Mouse (Mus musculus) left cerebral cortex, postnatal 10 days (tissue): ENCODE data around the gene Tbx20. TPM values are rescaled to one million over a fixed set of nuclear protein-coding genes. Genes with fewer than 3 reads are reported as not detected.
A peak's percentile ranks its signal among the peaks of the same experiment; 100 is the strongest.

ENCODE experiments used
- DNase-seq, 2 experiments: peaks; one replicate each; pipeline ENCODE4 v3.0.0; 2021 to 2022; ENCODE audit warnings: low spot score in 2 of 2, mixed read lengths in 1 of 2; ENCODE audit errors: extremely low spot score in 1 of 2
- intact Hi-C: fragments of 180-260 bp; cut with DNase I; formaldehyde crosslinking; loops from one replicate; pipeline ENCODE4 v1.15.1; 2025
- total RNA-seq, 2 experiments: library from RNA; stranded (reverse); gene quantifications; 2 replicates each; pipeline ENCODE4 v1.2.3; 2021

The Tbx20 gene
- total RNA-seq, 2 experiments from 2014 or later, result not detected

DNA sequence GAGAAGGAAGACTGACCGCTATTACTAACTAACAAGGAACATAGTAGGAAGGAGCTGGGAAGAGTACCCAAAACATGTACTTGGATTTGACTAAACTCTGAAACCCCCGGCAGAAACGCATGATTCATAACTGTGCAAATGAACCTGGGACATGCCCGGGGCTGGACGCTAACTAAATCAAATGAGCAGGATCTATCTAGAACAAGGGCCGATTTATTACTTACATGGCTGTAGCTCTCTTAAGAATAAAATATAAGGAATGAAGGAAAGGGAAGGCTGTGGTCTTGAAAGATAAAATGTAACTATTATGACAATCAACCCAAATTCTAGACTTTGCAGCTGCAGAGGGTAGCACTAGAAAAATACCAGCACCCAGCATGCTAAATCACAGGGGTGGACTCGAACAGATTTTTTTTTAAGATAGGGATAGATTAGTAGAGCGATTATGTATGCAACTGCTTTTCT is 3.1 kb downstream of the Tbx20 start:
- intact Hi-C loops, result no loop called here
- no peak for DNase-seq

DNA sequence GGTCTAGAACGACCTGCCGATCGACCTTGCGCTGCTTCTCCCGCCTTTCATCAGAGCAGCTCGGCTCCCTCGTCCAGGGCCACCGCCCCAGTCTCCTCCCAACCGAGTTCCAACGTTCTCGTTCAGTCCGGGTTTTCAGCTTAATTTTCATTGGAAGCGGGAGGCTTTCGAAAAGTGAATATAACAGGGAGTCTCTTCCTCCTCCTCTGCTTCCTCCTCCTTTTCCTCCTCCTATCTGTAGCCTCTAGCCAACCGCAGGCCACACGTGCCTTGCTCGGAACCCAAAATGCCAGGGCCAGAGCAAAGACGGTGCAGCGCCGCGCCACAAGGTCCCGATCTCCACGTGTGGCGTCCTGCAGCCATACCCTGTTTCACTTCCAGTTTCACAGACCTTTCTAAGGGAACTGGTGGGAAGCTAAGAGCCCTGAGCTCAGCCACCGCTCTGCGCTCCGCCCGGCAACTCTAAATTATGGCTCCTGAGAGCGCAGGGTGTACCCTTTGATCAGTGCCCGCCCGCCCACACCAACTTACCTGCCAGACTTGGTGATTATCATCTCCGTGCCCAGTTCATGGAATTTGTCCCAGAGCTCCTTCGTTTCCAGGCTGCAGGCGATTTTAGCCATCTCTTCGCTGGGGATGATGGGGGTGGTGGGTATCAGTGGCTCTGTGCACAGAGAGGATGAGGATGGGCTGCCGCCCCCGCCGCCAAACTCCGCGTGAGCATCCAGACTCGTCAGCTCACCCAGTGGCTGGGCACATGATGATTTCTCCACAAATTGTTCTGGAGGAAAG is 3.8 kb downstream of the Tbx20 start:
- intact Hi-C loops, result no loop called here
- DNase-seq, result no peak

DNA sequence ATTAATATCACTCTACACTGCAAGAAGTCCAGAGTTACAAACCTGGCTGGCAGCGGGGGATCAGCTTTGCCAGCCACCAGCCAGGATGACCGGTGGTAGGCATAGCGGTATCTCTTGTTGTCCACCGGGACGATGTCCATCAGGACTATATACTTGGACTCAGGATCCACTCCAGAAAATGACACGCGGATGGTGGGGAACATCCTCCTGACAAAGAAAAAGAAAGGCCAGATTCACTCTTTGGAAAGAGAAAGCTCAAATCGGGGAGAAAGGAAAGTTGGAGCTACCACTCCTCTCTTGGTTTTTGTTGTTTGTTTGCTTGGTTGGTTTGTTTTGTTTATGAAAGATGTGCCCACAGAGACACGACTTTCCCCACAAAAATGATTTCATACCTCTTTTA is 4.5 kb downstream of the Tbx20 start:
- DNase-seq, result no peak
- intact Hi-C loops, result no loop called here

DNA sequence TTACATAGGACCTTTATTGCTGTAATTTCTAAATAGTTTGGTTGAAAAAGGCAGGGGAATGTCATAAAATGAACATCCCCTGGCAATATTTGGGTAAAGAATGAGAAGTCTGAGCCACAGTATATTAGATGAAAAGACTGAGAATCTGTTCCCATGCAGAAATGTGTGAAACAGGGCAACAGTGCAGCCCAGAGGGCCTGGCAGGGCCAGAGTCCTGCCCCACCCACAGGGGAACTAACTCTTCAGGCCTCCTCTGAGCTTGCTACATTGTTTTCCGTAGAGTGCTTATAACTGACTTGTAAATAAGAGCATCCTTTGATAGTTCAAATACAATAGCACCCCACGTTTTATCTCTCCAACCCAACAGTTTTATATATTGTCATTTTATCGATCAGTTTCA is 7.0 kb downstream of the Tbx20 start:
- intact Hi-C loops, result no loop called here
- DNase-seq, result no peak

DNA sequence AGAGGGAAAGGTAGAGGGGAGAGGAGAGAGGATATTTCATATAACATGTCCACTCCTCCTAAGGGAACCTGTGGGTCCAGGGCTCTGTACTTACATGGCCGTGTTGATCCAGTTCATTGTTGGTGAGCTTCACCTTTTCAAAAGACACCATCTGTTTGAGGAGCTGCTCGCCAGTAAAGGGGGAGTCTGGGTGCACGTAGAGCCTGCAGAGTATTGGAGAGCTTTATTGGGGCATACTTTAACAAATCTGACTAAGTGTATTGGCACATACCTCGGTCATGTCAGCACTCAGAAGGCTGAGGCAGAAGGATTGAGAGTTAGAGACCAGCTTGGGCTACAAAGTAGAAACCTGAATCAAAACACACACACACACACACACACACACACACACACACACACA is 8.5 kb downstream of the Tbx20 start:
- no peak for DNase-seq

DNA sequence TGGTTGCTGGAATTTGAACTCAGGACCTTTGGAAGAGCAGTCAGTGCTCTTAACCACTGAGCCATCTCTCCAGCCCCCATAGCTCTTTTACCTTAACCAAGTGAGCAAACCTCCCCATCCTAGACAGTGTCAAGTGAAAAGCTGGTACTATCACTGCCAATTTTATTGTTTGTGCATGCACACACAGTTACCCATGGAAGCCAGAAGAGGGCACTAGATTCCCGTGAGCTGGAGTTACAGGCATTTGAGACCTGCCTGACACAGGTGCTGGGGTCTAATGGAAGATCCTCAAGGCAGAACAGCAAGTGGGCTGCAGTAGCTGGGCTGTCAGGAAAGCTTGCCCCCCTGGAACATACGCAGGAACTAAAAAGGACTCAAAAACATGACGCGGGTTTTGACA is 13.6 kb downstream of the Tbx20 start:
- intact Hi-C loops, result no loop called here
- DNase-seq, result no peak

More for the DNA sequence above, 8.5 kb downstream of the Tbx20 start:
- intact Hi-C loops, result no loop called here

DNA sequence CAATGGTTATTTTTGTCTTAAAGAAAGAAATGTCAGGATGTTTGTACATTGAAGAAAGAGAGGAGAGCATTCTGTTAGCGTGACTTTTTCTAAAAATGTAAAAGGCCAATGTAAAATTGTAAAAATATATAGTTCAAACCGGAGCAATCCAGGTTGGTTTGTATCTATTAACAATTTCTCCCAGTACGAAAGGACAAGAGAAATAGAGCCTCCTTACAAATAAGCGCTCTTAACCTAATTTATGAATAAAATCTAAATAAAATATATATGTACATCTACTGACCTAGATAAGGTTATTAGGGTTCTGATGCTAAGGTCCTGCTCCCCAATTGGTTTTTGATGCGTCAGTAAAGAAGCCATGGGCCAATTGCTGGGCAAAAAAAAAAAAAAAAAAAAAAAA is 29.1 kb downstream of the Tbx20 start:
- no peak for DNase-seq
- intact Hi-C loops, result no loop called here

DNA sequence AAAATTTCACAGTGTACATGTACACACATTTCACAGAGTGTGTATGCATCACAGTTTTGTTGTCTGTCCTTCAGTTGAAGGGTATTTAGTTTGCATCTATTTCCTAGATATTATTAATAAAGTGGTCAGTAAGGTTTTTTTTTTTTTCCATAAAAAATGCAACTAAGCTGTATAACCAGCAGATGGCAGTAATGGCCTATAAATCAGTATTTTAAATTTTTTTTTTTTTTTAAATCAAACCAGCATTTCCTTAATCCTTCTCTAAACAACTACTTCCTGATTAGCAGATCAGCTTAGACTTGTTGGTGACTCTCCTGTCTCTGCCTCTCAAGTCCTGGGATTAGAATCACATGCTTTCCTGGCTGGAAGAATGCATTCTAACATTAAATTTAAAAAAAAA is 72.9 kb downstream of the Tbx20 start:
- intact Hi-C loops, result no loop called here
- DNase-seq, result no peak

DNA sequence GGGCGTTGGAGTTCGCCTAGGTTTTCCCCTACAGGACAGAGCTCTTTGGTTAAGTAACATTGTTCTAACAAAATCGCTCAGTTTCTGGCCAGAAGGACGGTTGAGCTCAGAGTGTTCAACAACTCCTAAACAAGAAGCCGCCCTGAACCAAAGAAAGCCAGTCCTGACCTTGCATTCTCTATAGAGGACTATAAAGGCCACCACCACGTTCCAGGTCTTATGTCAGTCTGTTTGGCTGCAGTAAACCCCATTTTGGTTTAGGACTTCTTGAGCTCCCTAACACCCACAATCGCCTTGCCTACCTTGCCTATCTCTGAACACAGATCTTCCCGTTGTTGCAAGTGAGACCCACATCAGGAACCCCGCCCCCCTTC is 77.7 kb downstream of the Tbx20 start:
- no peak for DNase-seq
- intact Hi-C loops, result loop anchor here (5.0 to 10.0 kb wide), 2 partner anchors 152 to 346 kb away; no protein-coding TSS in a partner anchor

DNA sequence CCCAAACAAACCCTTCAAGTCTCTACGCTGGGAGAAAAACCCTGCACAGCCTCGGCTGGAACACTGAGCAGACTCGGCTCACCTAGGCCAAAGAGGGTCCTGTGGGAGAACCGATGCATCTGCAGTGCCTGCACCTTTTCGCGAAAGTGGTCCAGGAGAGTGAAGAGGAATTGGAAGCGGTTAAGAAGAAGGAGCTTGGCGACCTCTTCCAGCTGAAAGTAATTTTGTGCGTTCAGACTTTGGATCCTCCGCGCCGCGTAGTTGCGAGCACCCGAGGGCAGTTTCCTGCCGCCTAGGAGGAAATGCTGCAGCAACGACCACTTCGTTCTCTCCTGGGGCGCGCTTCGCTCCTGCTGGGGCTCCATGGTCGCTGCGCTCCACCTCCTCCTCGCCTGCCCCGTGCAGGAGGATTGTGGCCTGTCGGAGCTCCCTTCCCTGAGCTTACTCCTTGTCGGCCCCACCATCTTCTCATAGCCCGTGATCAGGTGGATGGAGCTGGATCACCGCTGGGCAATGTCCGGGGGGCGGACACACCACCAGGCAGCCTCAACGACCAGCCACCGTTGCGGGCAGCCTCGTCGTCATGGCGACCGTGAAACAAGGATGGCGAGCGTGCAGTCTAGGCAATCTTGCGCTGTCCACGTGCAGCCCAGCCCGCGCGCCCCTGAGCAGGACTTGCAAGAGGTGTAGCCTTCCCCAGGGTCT is 78.3 kb downstream of the Tbx20 start, which contains the start of gene Dpy19l2:
Gene Dpy19l2, minus strand, starts transcription at position 594 of the 705 bp plus-strand sequence.
- peak; percentile 30 to 72 for DNase-seq
- intact Hi-C loops, result loop anchor here (5.0 to 10.0 kb wide), 2 partner anchors 151 to 346 kb away; no protein-coding TSS in a partner anchor

Other genes with a start within 250 kb of the Tbx20 start
- gene Cypt4, start 149.1 kb downstream of the Tbx20 start, total RNA-seq, result not detected
- gene Dpy19l2, start 78.0 kb downstream of the Tbx20 start, total RNA-seq, result under 1 TPM; 0.36 to 0.47 TPM